Mouse (Mus musculus) right cerebral cortex, adult 2 months (tissue): Measurements from ENCODE around the gene Ttc4.

Experiments
- DNase-seq, 2 experiments: peaks; one replicate each; pipeline ENCODE4 v3.0.0; 2021 to 2022; ENCODE audit warnings: low spot score in 2 of 2

Gene Ttc4

GRCm38 (mm10) chr4:106678442-106679118, at the start of gene Ttc4:
Ttc4 (minus strand) TSS chr4:106678944.
- peak; percentile 82 to 87 for DNase-seq

DNA sequence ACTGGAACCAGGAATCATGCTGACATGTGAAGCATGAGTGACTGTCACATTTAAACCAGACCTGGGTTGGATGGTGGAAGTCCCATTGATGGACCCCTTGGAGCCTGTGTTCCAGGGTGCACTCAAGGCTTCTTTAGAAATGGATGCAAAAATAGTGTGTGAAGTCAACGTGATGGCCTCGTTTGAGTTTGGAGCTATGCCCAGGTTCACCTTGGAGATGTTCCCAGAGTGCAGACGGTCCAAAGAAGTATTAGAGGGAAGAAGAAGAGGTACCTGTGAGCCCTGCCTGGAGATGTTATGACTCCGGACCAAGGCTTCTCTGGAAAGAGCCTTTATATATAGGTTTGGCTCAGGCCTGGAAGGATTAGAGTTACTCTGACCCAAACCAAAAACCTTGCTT, 41.9 kb upstream of the Ttc4 start:
- DNase-seq: no peak

DNA sequence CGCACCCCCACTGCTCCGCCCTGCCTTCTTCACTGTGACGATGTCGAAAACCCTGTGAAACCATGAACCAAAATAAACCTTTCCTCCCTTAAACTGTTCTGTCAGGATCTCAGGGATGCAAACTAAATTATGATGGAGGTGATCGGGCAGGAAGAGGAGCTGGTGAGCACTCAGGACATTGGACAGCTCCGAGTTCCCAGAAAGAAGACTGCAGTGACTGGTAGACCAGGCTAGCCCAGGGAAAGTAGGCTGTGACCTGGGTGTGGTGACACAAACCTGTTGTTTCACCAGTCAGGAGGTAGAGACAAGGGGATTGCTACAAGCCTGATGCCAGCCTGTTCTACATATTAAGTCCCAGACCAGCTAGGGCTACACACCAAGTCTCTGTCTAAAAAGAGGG, 34.9 kb upstream of the Ttc4 start:
- DNase-seq: no peak

GRCm38 (mm10) chr4:106708408-106708807, 29.7 kb upstream of the Ttc4 start:
- DNase-seq: peak; percentile 83 to 90

- DNase-seq: no peak
Measured at GRCm38 (mm10) chr4:106707957-106708356, 29.2 kb upstream of the Ttc4 start.

- peak in 1 of 2 experiments; percentile 24 for DNase-seq
Measured at GRCm38 (mm10) chr4:106705096-106705665, 26.4 kb upstream of the Ttc4 start.

- DNase-seq: peak; percentile 55 to 72
Measured at GRCm38 (mm10) chr4:106704416-106704815, 25.7 kb upstream of the Ttc4 start.

DNA sequence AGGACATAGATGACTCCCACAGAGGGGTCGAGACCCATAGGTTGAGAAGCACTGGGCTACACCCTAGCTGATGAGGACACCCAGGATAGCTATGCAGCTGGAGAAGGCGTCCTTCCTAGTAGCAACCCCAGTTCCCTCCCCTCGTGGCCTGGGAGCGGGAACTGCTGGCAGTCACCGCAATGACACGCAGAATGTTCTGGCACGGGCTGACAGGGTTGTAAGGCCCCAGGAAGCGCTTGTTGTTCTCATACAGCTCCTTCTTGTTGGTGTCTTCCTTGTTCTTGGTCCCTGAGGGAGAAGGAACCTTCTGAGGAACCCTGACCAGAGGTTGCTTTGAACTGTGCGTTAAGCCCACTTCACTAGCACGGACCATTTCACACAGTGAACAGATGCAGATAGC, 25.2 kb upstream of the Ttc4 start:
- DNase-seq: no peak

GRCm38 (mm10) chr4:106700798-106701197, 22.1 kb upstream of the Ttc4 start:
- DNase-seq: peak; percentile 25 to 30

- peak; percentile 31 to 35 for DNase-seq
Measured at GRCm38 (mm10) chr4:106699989-106700388, 21.2 kb upstream of the Ttc4 start.

DNA sequence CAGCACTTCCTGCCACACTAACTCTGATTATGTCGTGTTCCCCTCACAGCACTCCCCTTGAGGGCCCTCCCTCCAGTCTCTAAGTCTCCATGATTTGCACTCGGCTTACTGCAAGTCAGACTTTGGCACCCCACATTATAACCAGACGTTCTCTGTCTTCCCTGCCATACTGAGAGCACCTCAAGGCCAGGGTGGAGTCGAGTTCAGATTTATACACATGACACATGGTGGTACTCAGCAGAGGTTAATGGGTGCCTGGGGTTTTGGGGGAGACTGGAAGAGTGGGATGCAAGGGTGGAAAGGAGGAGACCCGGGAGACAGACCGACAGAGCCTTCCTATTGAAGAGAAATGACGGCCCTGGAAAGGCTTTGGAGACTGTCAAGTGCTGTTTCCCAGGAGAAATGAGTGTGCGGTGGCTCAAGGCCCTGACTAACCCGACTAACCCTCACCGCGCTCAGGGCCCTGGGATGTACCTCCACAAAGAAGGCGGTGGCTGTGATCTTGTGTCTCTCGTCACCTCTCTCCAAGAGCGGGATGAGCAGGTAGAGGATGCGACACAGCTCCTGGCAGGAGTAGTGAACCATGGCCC, 15.2 kb upstream of the Ttc4 start:
- no peak for DNase-seq

- no peak for DNase-seq
Measured at GRCm38 (mm10) chr4:106688636-106689296, 10.0 kb upstream of the Ttc4 start.

- no peak for DNase-seq
Measured at GRCm38 (mm10) chr4:106680955-106681354, 2.2 kb upstream of the Ttc4 start.

- DNase-seq: no peak
Measured at GRCm38 (mm10) chr4:106679152-106679551, 408 bp upstream of the Ttc4 start.

DNA sequence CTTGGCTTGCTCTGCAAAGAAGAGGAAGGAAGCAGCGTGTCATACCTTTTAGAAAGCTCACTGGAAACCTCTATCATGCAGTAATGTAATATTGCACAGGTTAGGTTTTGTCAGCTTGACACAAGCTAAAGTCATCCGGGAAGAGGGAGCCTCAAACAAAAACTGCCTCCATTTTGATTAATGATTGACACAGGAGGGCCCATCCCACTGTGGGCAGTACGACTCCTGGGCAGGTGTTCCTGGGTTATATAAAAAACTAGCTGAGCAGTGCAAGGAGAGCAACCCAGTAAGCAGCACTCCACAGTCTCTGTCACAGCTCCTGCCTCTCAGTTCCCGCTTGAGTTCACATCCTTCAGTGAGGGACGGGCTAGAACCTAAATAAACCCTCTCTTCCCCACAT, 2.0 kb downstream of the Ttc4 start:
- no peak for DNase-seq

DNA sequence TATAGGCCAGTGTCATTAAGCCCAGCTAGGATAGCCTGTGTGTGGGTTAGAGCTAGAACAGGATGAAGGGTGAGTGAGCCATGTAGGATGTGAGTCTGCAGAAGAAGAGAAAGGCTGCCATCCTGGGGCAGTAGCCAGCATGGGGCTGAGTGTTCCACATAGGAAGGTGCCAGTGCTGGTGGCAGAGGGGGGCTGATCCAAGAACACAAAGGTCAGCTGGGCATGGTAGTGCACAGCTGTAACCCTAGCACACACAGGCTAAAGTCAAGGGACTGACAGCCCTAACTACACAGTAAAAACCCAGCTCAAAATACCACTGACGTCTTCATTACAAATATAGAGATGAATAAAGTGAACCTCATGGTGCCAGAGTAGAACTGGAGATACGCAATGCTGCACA, 12.2 kb downstream of the Ttc4 start:
- no peak for DNase-seq

GRCm38 (mm10) chr4:106665673-106666072, 13.1 kb downstream of the Ttc4 start:
- no peak for DNase-seq

GRCm38 (mm10) chr4:106665269-106665668, 13.5 kb downstream of the Ttc4 start:
- no peak for DNase-seq

DNA sequence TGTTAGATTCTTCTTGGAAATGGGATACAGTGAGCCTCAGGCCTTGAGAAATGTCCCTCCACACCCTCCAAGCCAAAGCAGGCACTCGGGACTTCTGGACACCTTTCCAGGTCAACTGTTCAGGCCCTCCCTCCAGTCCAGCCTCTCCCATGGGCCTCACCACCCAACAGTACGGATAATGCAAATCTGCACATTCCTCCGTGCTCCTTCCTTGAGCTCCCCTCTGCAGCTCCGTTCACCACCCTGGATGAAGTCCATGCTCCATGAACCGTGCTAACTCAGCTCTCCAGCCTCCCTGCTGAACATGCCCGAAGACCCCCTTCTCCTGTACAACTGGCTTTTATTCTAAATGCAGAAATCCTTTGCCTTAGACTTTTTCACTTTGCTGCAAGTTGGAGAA, 14.0 kb downstream of the Ttc4 start:
- no peak for DNase-seq

GRCm38 (mm10) chr4:106663956-106664470, 14.7 kb downstream of the Ttc4 start:
- DNase-seq: no peak

DNA sequence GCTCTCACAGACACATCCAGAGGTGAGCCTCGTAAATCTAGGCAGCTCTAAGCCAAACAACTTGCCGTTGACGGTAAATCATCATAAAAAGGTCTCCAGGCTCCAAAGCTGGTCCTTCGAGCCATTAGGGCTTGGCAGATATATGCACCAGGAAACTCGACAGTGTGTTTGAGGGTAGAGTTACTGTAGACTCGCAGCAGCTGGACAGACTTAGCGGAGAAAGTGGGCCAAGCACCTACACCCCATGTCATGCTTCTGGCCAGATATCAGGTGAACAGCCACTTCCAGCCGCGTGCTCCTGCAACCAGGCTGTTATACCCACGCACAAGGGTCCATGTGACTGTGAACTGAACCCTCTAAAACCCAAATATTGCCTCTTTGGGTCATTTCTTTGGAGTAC, 23.1 kb downstream of the Ttc4 start:
- no peak for DNase-seq

DNA sequence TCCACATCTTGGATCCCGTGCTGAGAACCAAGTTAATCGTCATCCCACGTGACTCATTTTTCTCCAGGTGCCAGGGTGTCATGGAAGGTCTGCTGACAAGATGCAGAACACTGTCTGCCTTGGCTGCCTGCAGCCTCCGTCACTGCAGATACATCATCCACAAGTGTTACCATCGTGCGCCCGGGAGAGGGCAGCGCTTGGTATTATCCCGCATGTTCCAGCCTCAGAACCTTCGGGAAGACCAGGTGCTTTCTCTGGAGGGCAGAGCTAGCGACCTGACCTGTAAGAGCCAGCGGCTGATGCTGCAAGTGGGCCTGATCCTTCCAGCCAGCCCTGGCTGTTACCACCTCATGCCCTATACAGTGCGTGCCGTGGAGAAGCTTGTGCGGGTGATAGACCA, 25.7 kb downstream of the Ttc4 start:
- no peak for DNase-seq

DNA sequence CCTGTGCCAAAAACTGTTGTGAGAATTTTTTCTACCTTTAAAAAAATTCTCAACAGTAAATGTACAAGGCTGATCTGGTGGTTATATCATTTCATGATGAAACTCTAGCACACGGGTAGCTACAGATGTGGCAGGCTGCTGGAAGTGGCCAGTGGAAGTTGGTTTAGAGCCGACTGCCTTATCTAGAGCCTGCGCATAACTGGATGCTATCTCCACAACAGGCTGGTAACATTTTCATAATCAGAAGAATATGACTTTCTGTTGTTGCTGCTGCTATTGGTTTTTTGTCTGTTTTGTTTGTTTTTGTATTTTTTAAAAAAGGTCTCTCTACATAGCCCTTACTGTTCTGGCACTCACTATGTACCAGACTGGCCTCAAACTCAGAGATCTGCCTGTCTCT, 26.2 kb downstream of the Ttc4 start:
- DNase-seq: no peak
